ENCODE assay signal across 10 mouse cellular contexts in the genomic region with DNA sequence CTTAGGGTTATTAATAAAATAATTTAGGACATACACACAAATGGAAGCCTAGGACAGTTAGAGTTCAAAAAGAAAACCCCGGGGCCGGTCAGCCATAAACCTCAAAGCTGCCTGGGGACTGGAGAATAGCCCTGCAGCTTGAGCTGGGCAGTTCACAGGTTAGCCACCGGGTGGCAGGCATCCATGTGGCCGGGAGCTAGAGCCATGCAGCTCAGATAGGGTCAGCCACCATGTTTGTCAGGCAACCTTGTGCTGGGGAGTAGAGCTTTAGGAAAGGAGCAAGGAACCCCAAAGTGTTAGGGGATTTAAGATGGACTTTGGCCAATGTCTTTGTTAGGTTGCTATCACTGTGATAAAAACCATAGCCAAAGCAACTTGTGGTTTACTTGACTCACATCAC. TPM values are rescaled to one million over a fixed set of nuclear protein-coding genes. Genes with fewer than 3 reads are reported as not detected.
A peak's percentile ranks its signal among the peaks of the same experiment; 100 is the strongest.
DNase-seq lines count a peak whose midpoint lies in the region; ATAC-seq and TF ChIP-seq lines count a peak whose summit lies in the region.
"Had no signal": no experiment of that assay in that cellular context is flagged by ENCODE, and none has a peak within 500 bp of the region (broad histone marks: within the 10 kb centered on the region; RNA-seq: fewer than 3 reads in every experiment).

No protein-coding gene starts in this region.

- peak; percentile 50 for DNase-seq in hindbrain, postnatal 0 days (ENCODE audit: low spot score)
- peak; percentile 65 for DNase-seq in adrenal gland, adult 2 months
- DNase-seq in embryonic facial prominence, embryonic 10.5 days (ENCODE audit: low spot score): peak; percentile 71
- no peak for DNase-seq in liver, embryonic 14.5 days (ENCODE audit: low read depth in 3 of 3, low spot score in 3 of 3)
- DNase-seq in right cerebral cortex, postnatal 10 days (ENCODE audit: low spot score in 2 of 2): peak; percentile 57 to 59
- no peak for DNase-seq in gastrocnemius, postnatal 36 days

- H3K27me3 ChIP-seq in hindbrain, postnatal 0 days (ENCODE audit: insufficient read depth, low read length): no peaks in the 10 kb centered on the region
- H3K27me3 ChIP-seq in hindbrain, embryonic 13.5 days: no peaks in the 10 kb centered on the region
- no peaks in the 10 kb centered on the region for H3K27me3 ChIP-seq in embryonic facial prominence, embryonic 10.5 days (replicated peaks; ENCODE audit: low read depth, poor library complexity, severe bottlenecking)
- H3K27me3 ChIP-seq in liver, embryonic 14.5 days (ENCODE audit: control insufficient read depth, insufficient read depth, low read length): no peaks in the 10 kb centered on the region
- H3K27me3 ChIP-seq: midbrain, embryonic 12.5 days had no signal

- TF ChIP-seq EP300 in liver, embryonic 14.5 days (IDR thresholded peaks at IDR 0.05; ENCODE audit: low read depth): no peak

- no peak overlapping the region for H3K4me3 ChIP-seq in hindbrain, postnatal 0 days (ENCODE audit: low read length)
- no peak overlapping the region for H3K4me3 ChIP-seq in hindbrain, embryonic 13.5 days
- no peak overlapping the region for H3K4me3 ChIP-seq in embryonic facial prominence, embryonic 10.5 days
- H3K4me3 ChIP-seq in liver, embryonic 14.5 days (ENCODE audit: insufficient read depth in 1 of 2, low read depth in 2 of 2, low read length in 2 of 2): no peak overlapping the region
- H3K4me3 ChIP-seq: midbrain, embryonic 12.5 days had no signal

- TF ChIP-seq CTCF in hindbrain, postnatal 0 days (IDR thresholded peaks at IDR 0.05; ENCODE audit: low read depth): peak; percentile 71
- TF ChIP-seq CTCF in liver, embryonic 14.5 days (IDR thresholded peaks at IDR 0.05; ENCODE audit: low read depth): peak; percentile 90

- no peak for ATAC-seq in hindbrain, postnatal 0 days
- no peak for ATAC-seq in hindbrain, embryonic 13.5 days (ENCODE audit: low FRiP score)
- peak; percentile 20 for ATAC-seq in CD4-positive, CD25-positive, alpha-beta regulatory T cell, adult 4 months
- no peak for ATAC-seq in liver, embryonic 14.5 days (ENCODE audit: insufficient read depth)

- no peaks in the 10 kb centered on the region for H3K9me3 ChIP-seq in hindbrain, postnatal 0 days (ENCODE audit: low read length)
- no peaks in the 10 kb centered on the region for H3K9me3 ChIP-seq in hindbrain, embryonic 13.5 days
- no peaks in the 10 kb centered on the region for H3K9me3 ChIP-seq in embryonic facial prominence, embryonic 10.5 days
- no peaks in the 10 kb centered on the region for H3K9me3 ChIP-seq in liver, embryonic 14.5 days (ENCODE audit: control insufficient read depth, low read length)
- H3K9me3 ChIP-seq: midbrain, embryonic 12.5 days had no signal

- H3K36me3 ChIP-seq in hindbrain, postnatal 0 days (ENCODE audit: insufficient read depth, low read length): peaks cover 5% of the 10 kb centered on the region; the same call in 1 of the 2 replicates
- H3K36me3 ChIP-seq in hindbrain, embryonic 13.5 days: peaks cover 8% of the 10 kb centered on the region
- H3K36me3 ChIP-seq in embryonic facial prominence, embryonic 10.5 days (replicated peaks): peaks cover 12% of the 10 kb centered on the region
- peaks cover 6% of the 10 kb centered on the region for H3K36me3 ChIP-seq in liver, embryonic 14.5 days (replicated peaks; ENCODE audit: control insufficient read depth, insufficient read depth, low read depth)

- no peak overlapping the region for H3K4me2 ChIP-seq in hindbrain, postnatal 0 days (ENCODE audit: low read depth, low read length)
- H3K4me2 ChIP-seq in hindbrain, embryonic 13.5 days: no peak overlapping the region
- no peak overlapping the region for H3K4me2 ChIP-seq in liver, embryonic 14.5 days (ENCODE audit: low read depth)
- H3K4me2 ChIP-seq: midbrain, embryonic 12.5 days had no signal

- H3K9ac ChIP-seq in hindbrain, postnatal 0 days (replicated peaks; ENCODE audit: low read length): no peak overlapping the region
- H3K9ac ChIP-seq in hindbrain, embryonic 13.5 days: no peak overlapping the region
- H3K9ac ChIP-seq in liver, embryonic 14.5 days (replicated peaks): no peak overlapping the region
- H3K9ac ChIP-seq: midbrain, embryonic 12.5 days had no signal

- intact Hi-C loops in gastrocnemius, postnatal 36 days (cut with DNase I): no loop called here

- H3K4me1 ChIP-seq in hindbrain, postnatal 0 days (ENCODE audit: insufficient read depth, low read length): peaks cover 8% of the 10 kb centered on the region
- H3K4me1 ChIP-seq in hindbrain, embryonic 13.5 days (replicated peaks): peaks cover 25% of the 10 kb centered on the region
- H3K4me1 ChIP-seq in embryonic facial prominence, embryonic 10.5 days: peaks cover 22% of the 10 kb centered on the region
- H3K4me1 ChIP-seq in liver, embryonic 14.5 days (replicated peaks; ENCODE audit: control insufficient read depth in 2 of 2, insufficient read depth in 2 of 2, low read length in 1 of 2): peaks cover 20 to 22% of the 10 kb centered on the region in 2 experiments

- 12% methylated on average over 4 of the region's 4 CpGs for WGBS in hindbrain, postnatal 0 days
- 24% methylated on average over 4 of the region's 4 CpGs for WGBS in hindbrain, embryonic 13.5 days
- 27% methylated on average over 4 of the region's 4 CpGs for WGBS in embryonic facial prominence, embryonic 10.5 days
- 24% methylated on average over 4 of the region's 4 CpGs for WGBS in liver, embryonic 14.5 days (ENCODE audit: insufficient replicate concordance)

- no peak overlapping the region for H3K27ac ChIP-seq in hindbrain, postnatal 0 days
- H3K27ac ChIP-seq in hindbrain, embryonic 13.5 days: no peak overlapping the region
- no peak overlapping the region for H3K27ac ChIP-seq in embryonic facial prominence, embryonic 10.5 days (replicated peaks)
- H3K27ac ChIP-seq in liver, embryonic 14.5 days: no peak overlapping the region
- H3K27ac ChIP-seq: midbrain, embryonic 12.5 days had no signal

RNA-seq across cellular contexts. Expression of gene Tbrg4, which starts 2.7 kb away (rescaled TPM):
- 44.0 and 53.5 TPM in 2 replicates for total RNA-seq in hindbrain, postnatal 0 days (2014; rRNA removed)
- 31.3 and 34.7 TPM in 2 replicates for polyA plus RNA-seq in hindbrain, postnatal 0 days (2015; fragmentation: Nextera tagmentation; extraction: Ambion mirVana)
- 29.2 and 34.0 TPM in 2 replicates for polyA plus RNA-seq in hindbrain, embryonic 13.5 days (2015; fragmentation: Nextera tagmentation; extraction: Ambion mirVana)
- polyA plus RNA-seq in CD4-positive, CD25-positive, alpha-beta regulatory T cell, adult 4 months (2017; shearing (Covaris generic)): 10 to 100 TPM; 27.9 to 60.5 TPM
- total RNA-seq in adrenal gland, adult 2 months (2021): 10 to 100 TPM; 68.2 to 82.2 TPM
- 91.3 and 92.6 TPM in 2 replicates for polyA plus RNA-seq in adrenal gland, adult 2 months (2012; rRNA removed)
- polyA plus RNA-seq in embryonic facial prominence, embryonic 10.5 days (2016; fragmentation: Nextera tagmentation; extraction: Ambion mirVana): 66.9 and 74.2 TPM in 2 replicates
- 55.1 and 63.6 TPM in 2 replicates for polyA plus RNA-seq in liver, embryonic 14.5 days (2012; rRNA removed)
- polyA plus RNA-seq in liver, embryonic 14.5 days (2014; fragmentation: Nextera tagmentation; extraction: Ambion mirVana): 27.7 and 30.4 TPM in 2 replicates
- 10 to 100 TPM; 66.8 to 71.7 TPM for total RNA-seq in gastrocnemius, postnatal 36 days (2021)

RNA-seq across cellular contexts. Expression of gene Wap, which starts 9.9 kb away (rescaled TPM):
- total RNA-seq in hindbrain, postnatal 0 days (2014; rRNA removed): not detected in 2 replicates
- not detected in 2 replicates for polyA plus RNA-seq in hindbrain, postnatal 0 days (2015; fragmentation: Nextera tagmentation; extraction: Ambion mirVana)
- not detected in 2 replicates for polyA plus RNA-seq in hindbrain, embryonic 13.5 days (2015; fragmentation: Nextera tagmentation; extraction: Ambion mirVana)
- polyA plus RNA-seq in CD4-positive, CD25-positive, alpha-beta regulatory T cell, adult 4 months (2017; shearing (Covaris generic)): not detected
- not detected for total RNA-seq in adrenal gland, adult 2 months (2021)
- polyA plus RNA-seq in adrenal gland, adult 2 months (2012; rRNA removed): not detected in 2 replicates
- polyA plus RNA-seq in embryonic facial prominence, embryonic 10.5 days (2016; fragmentation: Nextera tagmentation; extraction: Ambion mirVana): not detected in 2 replicates
- polyA plus RNA-seq in liver, embryonic 14.5 days (2012; rRNA removed): not detected in 2 replicates
- polyA plus RNA-seq in liver, embryonic 14.5 days (2014; fragmentation: Nextera tagmentation; extraction: Ambion mirVana): not detected in 2 replicates
- not detected for total RNA-seq in gastrocnemius, postnatal 36 days (2021)
- polyA plus RNA-seq: frontal cortex, adult 2 months; midbrain, embryonic 12.5 days had no signal

RNA-seq across cellular contexts. Expression of gene Nacad, which starts 22.7 kb away (rescaled TPM):
- total RNA-seq in hindbrain, postnatal 0 days (2014; rRNA removed): 84.0 and 84.9 TPM in 2 replicates
- 54.7 and 56.7 TPM in 2 replicates for polyA plus RNA-seq in hindbrain, postnatal 0 days (2015; fragmentation: Nextera tagmentation; extraction: Ambion mirVana)
- 87.6 and 90.0 TPM in 2 replicates for polyA plus RNA-seq in hindbrain, embryonic 13.5 days (2015; fragmentation: Nextera tagmentation; extraction: Ambion mirVana)
- polyA plus RNA-seq in CD4-positive, CD25-positive, alpha-beta regulatory T cell, adult 4 months (2017; shearing (Covaris generic)): under 1 TPM in 1 of 2 experiments, not detected in 1; 0.22 TPM
- 1 to 10 TPM; 1.6 to 2.2 TPM for total RNA-seq in adrenal gland, adult 2 months (2021)
- 1.2 and 2.2 TPM in 2 replicates for polyA plus RNA-seq in adrenal gland, adult 2 months (2012; rRNA removed)
- 9.8 and 10.5 TPM in 2 replicates for polyA plus RNA-seq in embryonic facial prominence, embryonic 10.5 days (2016; fragmentation: Nextera tagmentation; extraction: Ambion mirVana)
- 2.3 and 4.0 TPM in 2 replicates for polyA plus RNA-seq in liver, embryonic 14.5 days (2012; rRNA removed)
- polyA plus RNA-seq in liver, embryonic 14.5 days (2014; fragmentation: Nextera tagmentation; extraction: Ambion mirVana): 6.2 and 6.4 TPM in 2 replicates
- under 1 TPM; 0.20 to 0.42 TPM for total RNA-seq in gastrocnemius, postnatal 36 days (2021)

RNA-seq across cellular contexts. Expression of gene Ramp3, which starts 29.8 kb away (rescaled TPM):
- total RNA-seq in hindbrain, postnatal 0 days (2014; rRNA removed): 27.7 and 29.3 TPM in 2 replicates
- polyA plus RNA-seq in hindbrain, postnatal 0 days (2015; fragmentation: Nextera tagmentation; extraction: Ambion mirVana): 23.9 and 24.2 TPM in 2 replicates
- polyA plus RNA-seq in hindbrain, embryonic 13.5 days (2015; fragmentation: Nextera tagmentation; extraction: Ambion mirVana): 22.1 and 24.6 TPM in 2 replicates
- 1 to 10 TPM; 4.2 to 5.6 TPM for polyA plus RNA-seq in CD4-positive, CD25-positive, alpha-beta regulatory T cell, adult 4 months (2017; shearing (Covaris generic))
- total RNA-seq in adrenal gland, adult 2 months (2021): 10 to 100 TPM; 15.9 to 21.7 TPM
- 25.3 and 30.7 TPM in 2 replicates for polyA plus RNA-seq in adrenal gland, adult 2 months (2012; rRNA removed)
- 5.0 and 5.1 TPM in 2 replicates for polyA plus RNA-seq in embryonic facial prominence, embryonic 10.5 days (2016; fragmentation: Nextera tagmentation; extraction: Ambion mirVana)
- 0.04 and 0.14 TPM in 2 replicates for polyA plus RNA-seq in liver, embryonic 14.5 days (2012; rRNA removed)
- polyA plus RNA-seq in liver, embryonic 14.5 days (2014; fragmentation: Nextera tagmentation; extraction: Ambion mirVana): not detected in 2 replicates
- under 1 TPM in 1 of 2 experiments, not detected in 1; 0.81 TPM for total RNA-seq in gastrocnemius, postnatal 36 days (2021)

Comparison
In these comparisons a context has a peak if more than half of its experiments do, and no peak if none do; other contexts are left out.
1. DNase-seq: peak in hindbrain, postnatal 0 days (single experiment), adrenal gland, adult 2 months (single experiment), embryonic facial prominence, embryonic 10.5 days (single experiment) and right cerebral cortex, postnatal 10 days (2 of 2); none in liver, embryonic 14.5 days (0 of 3) and gastrocnemius, postnatal 36 days (0 of 2).